Mouse (Mus musculus) heart, postnatal 0 days (tissue): Measurements from ENCODE around the gene Trpm4.

Experiments used
- CTCF ChIP-seq: IDR thresholded peaks from 2 replicates; pipeline ENCODE4 v1.5.1; 2016; ENCODE audit warnings: antibody characterized with exemption, control low read depth, low read depth
- EP300 ChIP-seq: IDR thresholded peaks from 2 replicates; pipeline ENCODE4 v1.6.1; 2016; ENCODE audit warnings: antibody characterized with exemption, low read depth

GRCm38 (mm10) chr7:45376057-45376456 is 42.5 kb upstream of the Trpm4 start:
- TF ChIP-seq CTCF (no peak), EP300 (no peak)
